Mouse (Mus musculus): Measurements from ENCODE around the gene Ccdc50.

GRCm38 (mm10) chr16:27388761-27389451, at the start of gene Ccdc50:
- TF ChIP-seq CTCF (IDR thresholded peaks at IDR 0.05; ENCODE audit: control insufficient read depth, insufficient read depth, low read length) (no peak), POLR2A (IDR thresholded peaks at IDR 0.05; ENCODE audit: borderline replicate concordance, control insufficient read depth, low read depth, low read length) (peak; percentile 53; the same call in 1 of the 2 replicates)

Measured in bone marrow, adult 2 months (tissue).